Comparison of ENCODE assay signal across 8 mouse cellular contexts in genomic region chr6:125148926-125149568, GRCm38 (mm10). TPM values are rescaled to one million over a fixed set of nuclear protein-coding genes. Genes with fewer than 3 reads are reported as not detected.
DNase-seq lines count a peak whose midpoint lies in the region; ATAC-seq and TF ChIP-seq lines count a peak whose summit lies in the region.

No protein-coding gene starts in this region.

- H3K4me3 ChIP-seq in E14TG2a.4 (replicated peaks; ENCODE audit: low read length), result peak overlapping the region; percentile 59
- no peak overlapping the region for H3K4me3 ChIP-seq in hindbrain, embryonic 16.5 days (ENCODE audit: low read length)
- peak overlapping the region; percentile 10; the same call in 1 of the 2 replicates for H3K4me3 ChIP-seq in limb, embryonic 10.5 days

- H3K4me2 ChIP-seq in hindbrain, embryonic 16.5 days (ENCODE audit: low read length), result no peak overlapping the region

- peak; percentile 41 to 51 for DNase-seq in cerebellum, adult 18-20 months
- DNase-seq in fibroblast of lung, adult 2 months (ENCODE audit: low read depth), result peak; percentile 82
- no peak for DNase-seq in limb, embryonic 10.5 days (ENCODE audit: low spot score)
- peak; percentile 61 for DNase-seq in right cerebral cortex, postnatal 14 days
- DNase-seq in retina, postnatal 1 day, result no peak

- 64% methylated on average over 16 of the region's 16 CpGs for WGBS in hindbrain, embryonic 16.5 days
- WGBS in limb, embryonic 10.5 days, result 81% methylated on average over 16 of the region's 16 CpGs

- peaks cover 83% of the 10 kb centered on the region for H3K4me1 ChIP-seq in E14TG2a.4 (replicated peaks; ENCODE audit: low read depth, low read length)
- peaks cover 44% of the 10 kb centered on the region for H3K4me1 ChIP-seq in hindbrain, embryonic 16.5 days (ENCODE audit: control insufficient read depth, insufficient read depth, low read depth, low read length)
- peaks cover 54% of the 10 kb centered on the region for H3K4me1 ChIP-seq in limb, embryonic 10.5 days

- H3K9me3 ChIP-seq in E14TG2a.4 (ENCODE audit: low read length), result no peaks in the 10 kb centered on the region
- H3K9me3 ChIP-seq in hindbrain, embryonic 16.5 days (ENCODE audit: control insufficient read depth, low read length), result no peaks in the 10 kb centered on the region
- no peaks in the 10 kb centered on the region for H3K9me3 ChIP-seq in limb, embryonic 10.5 days (replicated peaks)

- TF ChIP-seq CTCF in E14TG2a.4 (conservative IDR thresholded peaks at IDR 0.05; ENCODE audit: low read length), result no peak

- H3K27me3 ChIP-seq in E14TG2a.4 (ENCODE audit: insufficient read depth, low read length), result no peaks in the 10 kb centered on the region
- no peaks in the 10 kb centered on the region for H3K27me3 ChIP-seq in hindbrain, embryonic 16.5 days (replicated peaks; ENCODE audit: control insufficient read depth, insufficient read depth, low read length)
- H3K27me3 ChIP-seq in limb, embryonic 10.5 days (ENCODE audit: low read depth, poor library complexity, severe bottlenecking), result no peaks in the 10 kb centered on the region

- H3K9ac ChIP-seq in hindbrain, embryonic 16.5 days (ENCODE audit: low read depth, low read length), result peak overlapping the region; percentile 35

- no peak for ATAC-seq in cerebellum, adult (ENCODE audit: insufficient number of reproducible peaks, low FRiP score, low TSS enrichment)
- ATAC-seq in hindbrain, embryonic 16.5 days, result no peak

- peak overlapping the region; percentile 61 for H3K27ac ChIP-seq in hindbrain, embryonic 16.5 days (ENCODE audit: low read depth, low read length)
- peak overlapping the region; percentile 64 for H3K27ac ChIP-seq in limb, embryonic 10.5 days

- H3K36me3 ChIP-seq in E14TG2a.4 (ENCODE audit: insufficient read depth, low read length), result peaks cover 72% of the 10 kb centered on the region
- H3K36me3 ChIP-seq in hindbrain, embryonic 16.5 days (ENCODE audit: control insufficient read depth, insufficient read depth, low read length), result peaks cover 19% of the 10 kb centered on the region
- peaks cover 75% of the 10 kb centered on the region for H3K36me3 ChIP-seq in limb, embryonic 10.5 days

RNA-seq across cellular contexts. Expression of gene Iffo1, which starts 4.0 kb away (rescaled TPM):
- 20.3 and 21.9 TPM in 2 replicates for polyA plus RNA-seq in hindbrain, embryonic 16.5 days (2015; fragmentation: Nextera tagmentation; extraction: Ambion mirVana)
- polyA plus RNA-seq in limb, embryonic 10.5 days (2016; fragmentation: Nextera tagmentation; extraction: Ambion mirVana), result 10.9 and 15.5 TPM in 2 replicates

RNA-seq across cellular contexts. Expression of gene Gapdh, which starts 17.2 kb away (rescaled TPM):
- polyA plus RNA-seq in hindbrain, embryonic 16.5 days (2015; fragmentation: Nextera tagmentation; extraction: Ambion mirVana), result 1,587 and 1,624 TPM in 2 replicates
- polyA plus RNA-seq in limb, embryonic 10.5 days (2016; fragmentation: Nextera tagmentation; extraction: Ambion mirVana), result 2,585 and 3,112 TPM in 2 replicates

RNA-seq across cellular contexts. Expression of gene Nop2, which starts 17.3 kb away (rescaled TPM):
- polyA plus RNA-seq in hindbrain, embryonic 16.5 days (2015; fragmentation: Nextera tagmentation; extraction: Ambion mirVana), result 48.6 and 50.7 TPM in 2 replicates
- polyA plus RNA-seq in limb, embryonic 10.5 days (2016; fragmentation: Nextera tagmentation; extraction: Ambion mirVana), result 94.6 and 119 TPM in 2 replicates

RNA-seq across cellular contexts. Expression of gene Ncapd2, which starts 42.5 kb away (rescaled TPM):
- polyA plus RNA-seq in hindbrain, embryonic 16.5 days (2015; fragmentation: Nextera tagmentation; extraction: Ambion mirVana), result 37.7 and 50.2 TPM in 2 replicates
- 285 and 288 TPM in 2 replicates for polyA plus RNA-seq in limb, embryonic 10.5 days (2016; fragmentation: Nextera tagmentation; extraction: Ambion mirVana)

RNA-seq across cellular contexts. Expression of gene Mrpl51, which starts 42.6 kb away (rescaled TPM):
- 140 and 154 TPM in 2 replicates for polyA plus RNA-seq in hindbrain, embryonic 16.5 days (2015; fragmentation: Nextera tagmentation; extraction: Ambion mirVana)
- 213 and 231 TPM in 2 replicates for polyA plus RNA-seq in limb, embryonic 10.5 days (2016; fragmentation: Nextera tagmentation; extraction: Ambion mirVana)

Comparison
In these comparisons a context has a peak if more than half of its experiments do, and no peak if none do; other contexts are left out.
1. DNase-seq: peak in cerebellum, adult 18-20 months (2 of 2), fibroblast of lung, adult 2 months (single experiment) and right cerebral cortex, postnatal 14 days (single experiment); none in limb, embryonic 10.5 days (single experiment) and retina, postnatal 1 day (single experiment).